Mouse (Mus musculus) erythroblast, embryonic 14.5 days (primary cell): Measurements from ENCODE around the gene Mpp4.

Experiments
- GATA1 ChIP-seq: IDR thresholded peaks from 2 replicates; pipeline ENCODE4 v1.6.1; 2012; ENCODE audit warnings: low read length, inconsistent platforms, mixed read lengths
- TAL1 ChIP-seq: IDR thresholded peaks from 3 replicates; pipeline ENCODE4 v1.6.1; 2012; ENCODE audit warnings: low read length, inconsistent platforms, mixed read lengths

GRCm38 (mm10) chr1:59186317-59186716, 23.1 kb upstream of the Mpp4 start:
- no peak for TF ChIP-seq TAL1
- TF ChIP-seq GATA1 = no peak
